Mouse (Mus musculus): ENCODE data around the gene Pax5.

GRCm38 (mm10) chr4:44558564-44558955 is 151.7 kb downstream of the Pax5 start:
- TF ChIP-seq CTCF (IDR thresholded peaks at IDR 0.05; ENCODE audit: low read depth) (no peak), EP300 (IDR thresholded peaks at IDR 0.05; ENCODE audit: low read depth) (no peak)

Data from liver, postnatal 0 days (tissue).